Mouse (Mus musculus): Measurements from ENCODE around the gene B3galnt2. TPM values are rescaled to one million over a fixed set of nuclear protein-coding genes. Genes with fewer than 3 reads are reported as not detected.

The B3galnt2 gene
- 62.9 and 63.7 TPM in 2 replicates for polyA plus RNA-seq (2012)

GRCm38 (mm10) chr13:13953874-13954832, at the start of gene B3galnt2:
Gene B3galnt2 (plus strand): TSS chr13:13954469.

GRCm38 (mm10) chr13:14039292-14039965, 85.2 kb downstream of the B3galnt2 start, which contains the start of gene Tbce:
Gene Tbce (minus strand): TSS chr13:14039638.

Other genes with a start within 250 kb of the B3galnt2 start
- gene Gng4, start 170.4 kb upstream of the B3galnt2 start, polyA plus RNA-seq (2012): 0.03 TPM in 1 of 2 replicates, not detected in the other
- 2.5 and 3.1 TPM in 2 replicates for gene Tbce, start 85.2 kb downstream of the B3galnt2 start, polyA plus RNA-seq (2012)
- 6.5 and 9.2 TPM in 2 replicates for gene Arid4b, start 108.8 kb downstream of the B3galnt2 start, polyA plus RNA-seq (2012)
- 1.5 and 1.9 TPM in 2 replicates for gene Ggps1, start 109.0 kb downstream of the B3galnt2 start, polyA plus RNA-seq (2012)